Mouse (Mus musculus) adrenal gland, adult (tissue): ENCODE data around the gene Trak1.

Experiments
- DNase-seq, 2 experiments: peaks; one replicate each; pipeline ENCODE4 v3.0.0; 2022 to 2023; ENCODE audit warnings: low spot score in 1 of 2; ENCODE audit not compliant: inconsistent age in 2 of 2

The Trak1 gene

GRCm38 (mm10) chr9:121391898-121392297 lies 94.6 kb downstream of the Trak1 start:
- DNase-seq: no peak

DNA sequence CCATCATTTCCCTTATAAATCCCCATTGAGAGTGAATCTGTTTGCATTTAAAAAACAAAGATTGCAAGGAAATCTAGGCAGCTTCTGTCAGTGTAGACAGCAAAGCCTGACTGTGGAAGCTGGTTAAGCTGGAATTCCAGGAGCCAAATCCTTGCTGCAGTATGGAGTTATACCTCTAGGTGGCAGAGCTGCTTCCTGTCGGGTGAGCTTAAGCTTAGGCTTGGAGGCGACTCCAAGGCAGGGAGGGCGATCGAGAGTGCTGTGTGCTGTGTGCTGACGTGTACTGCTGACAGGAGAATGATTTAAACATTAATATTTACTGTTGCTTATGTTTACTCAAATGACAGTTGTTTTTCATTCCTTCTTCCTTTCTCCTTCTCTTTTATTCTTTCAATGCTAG lies 95.1 kb downstream of the Trak1 start:
- peak; percentile 55 to 92 for DNase-seq

DNA sequence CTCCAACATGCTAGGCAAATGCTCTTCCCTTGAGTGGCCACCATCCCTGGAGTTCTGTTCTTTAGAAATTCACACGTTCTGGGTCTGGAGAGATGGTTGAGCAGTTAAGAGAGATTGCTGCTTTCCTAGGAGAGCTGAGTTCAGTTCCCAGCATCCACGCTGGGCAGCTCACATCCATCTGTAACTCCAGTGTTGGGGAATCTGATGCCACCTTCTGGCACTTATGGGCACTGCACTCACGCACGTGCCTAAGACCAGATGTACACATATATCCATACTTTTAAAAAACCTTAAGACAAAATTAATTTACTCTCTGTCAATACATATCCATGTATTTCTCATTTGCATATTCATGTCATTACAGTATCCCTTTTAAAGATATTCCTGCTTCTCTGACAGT lies 95.8 kb downstream of the Trak1 start:
- no peak for DNase-seq

GRCm38 (mm10) chr9:121394882-121395281 lies 97.6 kb downstream of the Trak1 start:
- DNase-seq: no peak

- DNase-seq: peak; percentile 59 to 81
Observed at GRCm38 (mm10) chr9:121395812-121396211, 98.5 kb downstream of the Trak1 start.

- DNase-seq: peak in 1 of 2 experiments; percentile 29
Observed at GRCm38 (mm10) chr9:121398100-121398760, 100.9 kb downstream of the Trak1 start.

DNA sequence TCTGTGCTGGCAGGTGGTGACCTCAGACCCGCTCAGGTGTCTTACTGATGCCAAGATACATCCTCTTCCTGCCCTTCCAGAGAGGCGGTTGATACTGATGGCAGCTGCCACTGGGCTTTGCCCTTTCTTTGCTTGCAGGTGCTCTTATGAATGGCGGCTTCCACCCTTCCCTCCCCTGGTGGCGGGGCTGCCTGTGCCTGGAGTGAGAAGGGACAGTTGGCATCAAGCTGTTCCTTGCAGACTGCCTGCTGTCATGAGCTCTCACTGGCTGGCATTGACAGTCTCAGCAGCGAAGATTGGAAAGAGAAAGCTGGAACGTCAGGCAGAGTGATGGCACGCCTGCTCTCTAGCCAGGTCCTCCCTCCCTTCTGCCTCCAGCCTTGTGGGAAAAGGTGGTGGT lies 101.5 kb downstream of the Trak1 start:
- peak in 1 of 2 experiments; percentile 36 for DNase-seq

GRCm38 (mm10) chr9:121400608-121401007 lies 103.3 kb downstream of the Trak1 start:
- DNase-seq: no peak

- DNase-seq: peak; percentile 67 to 83
Observed at GRCm38 (mm10) chr9:121403157-121403671, 105.9 kb downstream of the Trak1 start.

DNA sequence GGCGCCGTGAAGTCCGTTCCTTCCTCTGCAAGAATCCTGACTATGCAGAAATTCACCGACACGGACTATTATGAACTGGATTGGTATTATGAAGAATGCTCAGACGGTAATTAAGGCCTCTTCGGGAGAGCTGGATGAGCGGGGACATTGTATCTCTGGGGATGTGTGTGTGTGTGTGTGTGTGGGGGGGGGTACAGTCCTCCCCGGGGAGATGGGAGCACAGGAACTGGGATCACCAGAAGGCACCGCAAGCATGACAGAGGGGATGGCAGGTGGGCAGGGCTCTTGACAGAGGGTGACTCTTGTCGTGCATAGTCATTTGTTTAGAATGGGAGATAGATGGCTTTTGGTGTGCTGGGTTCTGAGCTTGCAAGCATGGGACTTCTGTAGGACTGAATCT lies 106.4 kb downstream of the Trak1 start:
- DNase-seq: no peak

GRCm38 (mm10) chr9:121405088-121405681 lies 107.9 kb downstream of the Trak1 start:
- peak in 1 of 2 experiments; percentile 63 for DNase-seq

GRCm38 (mm10) chr9:121405792-121406191 lies 108.5 kb downstream of the Trak1 start:
- peak in 1 of 2 experiments; percentile 67 for DNase-seq

GRCm38 (mm10) chr9:121414237-121414636 lies 116.9 kb downstream of the Trak1 start:
- DNase-seq: no peak

- DNase-seq: peak; percentile 89 to 96
Observed at GRCm38 (mm10) chr9:121415626-121416241, 118.4 kb downstream of the Trak1 start.

- DNase-seq: no peak
Observed at GRCm38 (mm10) chr9:121416460-121416859, 119.2 kb downstream of the Trak1 start.

DNA sequence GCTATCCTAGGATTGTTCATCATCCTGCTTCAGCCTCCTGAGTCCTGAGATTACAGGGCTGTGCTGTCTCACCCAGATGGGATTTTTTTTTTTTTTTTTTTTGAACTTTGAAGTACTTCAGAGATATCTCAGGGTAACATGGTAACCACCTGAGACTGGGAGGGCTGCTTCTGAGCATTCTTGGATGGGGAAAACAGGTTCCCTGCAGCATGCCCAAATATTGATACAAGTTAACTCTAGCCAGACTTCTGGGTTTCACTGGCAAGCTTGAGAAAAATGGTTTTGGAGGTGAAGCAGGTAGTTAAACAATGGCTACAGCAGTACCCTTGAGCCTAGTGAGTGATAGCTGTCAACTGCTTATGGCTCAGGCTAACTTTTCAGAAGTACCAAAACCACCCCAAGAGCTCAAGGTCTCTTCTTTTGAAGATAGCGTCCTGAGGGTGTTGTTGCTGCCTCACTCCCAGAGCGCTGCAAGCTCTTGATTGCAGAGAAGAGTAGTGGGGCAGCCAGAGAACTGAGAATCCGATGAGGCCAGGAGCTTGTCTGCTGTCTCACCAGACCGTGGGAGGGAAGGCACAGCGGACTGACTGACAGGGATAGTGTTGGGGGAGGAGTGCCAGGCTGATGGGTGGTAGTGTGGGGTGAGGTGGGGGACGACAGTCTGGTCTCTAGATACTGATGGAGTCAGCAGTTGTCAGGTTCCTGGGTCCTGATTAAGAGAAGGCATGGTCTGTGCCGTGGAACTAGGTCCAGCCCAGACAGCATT lies 119.8 kb downstream of the Trak1 start:
- peak in 1 of 2 experiments; percentile 63 for DNase-seq

GRCm38 (mm10) chr9:121419011-121419410 lies 121.7 kb downstream of the Trak1 start:
- DNase-seq: no peak

GRCm38 (mm10) chr9:121419573-121419972 lies 122.3 kb downstream of the Trak1 start:
- DNase-seq: no peak

DNA sequence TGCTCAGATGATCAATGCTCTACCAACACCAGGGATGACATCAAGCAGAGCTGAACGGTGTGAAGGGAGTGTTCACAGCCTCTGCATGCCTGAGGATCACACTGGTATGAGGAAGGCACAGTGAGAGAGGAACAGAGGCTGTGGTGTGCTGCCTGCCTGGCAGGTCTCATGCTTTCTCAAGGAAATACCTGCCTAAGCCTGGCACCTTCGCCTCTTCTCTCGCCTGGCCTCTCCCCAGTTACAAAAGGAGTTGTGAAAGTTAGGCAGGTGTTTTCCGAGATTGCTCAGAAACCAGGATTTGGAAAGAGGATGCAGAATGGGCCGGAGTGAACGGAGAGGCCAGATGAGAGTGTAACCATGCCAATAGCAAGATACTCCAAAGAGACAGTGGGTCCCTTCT lies 123.5 kb downstream of the Trak1 start:
- DNase-seq: no peak

DNA sequence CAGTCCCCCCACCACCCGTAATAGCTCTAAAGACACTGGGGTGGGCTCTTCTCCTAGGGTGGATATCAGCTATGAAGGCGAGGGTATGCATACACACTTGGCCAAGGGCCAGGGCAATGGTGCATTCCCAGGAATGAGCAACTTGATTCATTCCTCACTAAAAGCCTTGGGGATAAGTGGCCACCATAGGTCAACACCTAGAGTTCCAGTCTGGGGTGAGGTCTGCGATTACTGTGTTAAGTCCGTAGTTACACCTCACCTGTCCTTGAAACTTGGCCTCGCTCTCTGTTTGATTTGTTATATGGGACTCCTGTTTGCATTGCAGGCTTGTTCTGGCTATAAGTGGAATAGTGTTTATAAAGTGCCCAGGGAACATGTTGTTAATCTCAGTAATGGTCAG lies 125.1 kb downstream of the Trak1 start:
- peak in 1 of 2 experiments; percentile 66 for DNase-seq

DNA sequence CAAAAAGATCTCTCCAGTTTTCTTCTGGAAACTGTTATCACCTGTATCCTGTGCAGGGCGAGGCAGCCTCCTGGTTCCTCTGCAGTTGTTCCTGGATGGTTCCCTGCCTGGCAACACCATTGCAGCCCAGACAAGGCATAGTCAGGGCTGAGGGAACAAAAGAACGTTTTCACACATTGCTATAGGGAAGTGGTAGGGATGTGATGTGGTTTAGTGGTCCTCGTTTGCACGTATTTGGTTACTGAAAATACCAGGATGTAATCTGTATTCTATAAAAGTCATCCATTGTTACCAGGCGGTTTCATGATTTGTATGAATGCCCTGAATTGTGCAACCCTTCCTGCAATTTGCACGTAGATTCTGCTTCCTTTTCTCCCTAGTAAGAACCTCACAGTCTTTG lies 126.3 kb downstream of the Trak1 start:
- DNase-seq: no peak
